ENCODE assay signal across 9 mouse cellular contexts in genomic region chr8:10760851-10761693, GRCm38 (mm10).
A peak's percentile ranks its signal among the peaks of the same experiment; 100 is the strongest.
DNase-seq lines count a peak whose midpoint lies in the region; ATAC-seq lines count a peak whose summit lies in the region.
"Had no signal": no experiment of that assay in that cellular context is flagged by ENCODE, and none has a peak within 500 bp of the region (broad histone marks: within the 10 kb centered on the region; RNA-seq: fewer than 3 reads in every experiment).

No protein-coding gene starts in this region.

- DNase-seq in cerebellum, adult 18-20 months = peak; percentile 42 to 52
- peak; percentile 81 for DNase-seq in embryonic facial prominence, embryonic 11.5 days (ENCODE audit: low spot score)
- DNase-seq in kidney, adult 18-20 months = peak; percentile 22
- peak; percentile 52 for DNase-seq in liver, embryonic 11.5 days (ENCODE audit: low spot score)

- 8% methylated on average over 17 of the region's 17 CpGs for WGBS in embryonic facial prominence, embryonic 11.5 days
- WGBS in heart, embryonic 11.5 days (ENCODE audit: insufficient replicate concordance) = 15% methylated on average over 17 of the region's 17 CpGs
- 33% methylated on average over 17 of the region's 17 CpGs for WGBS in liver, embryonic 11.5 days
- 3% methylated on average over 17 of the region's 17 CpGs for WGBS in neural tube, embryonic 13.5 days

- H3K27me3 ChIP-seq in embryonic facial prominence, embryonic 11.5 days (ENCODE audit: control insufficient read depth, insufficient read depth, low read length) = no peaks in the 10 kb centered on the region
- H3K27me3 ChIP-seq in heart, embryonic 11.5 days (ENCODE audit: control insufficient read depth, insufficient read depth, low read length) = no peaks in the 10 kb centered on the region
- H3K27me3 ChIP-seq in liver, embryonic 11.5 days (replicated peaks; ENCODE audit: control insufficient read depth, insufficient read depth, low read length) = no peaks in the 10 kb centered on the region
- H3K27me3 ChIP-seq in neural tube, embryonic 13.5 days = no peaks in the 10 kb centered on the region

- H3K9me3 ChIP-seq in embryonic facial prominence, embryonic 11.5 days (replicated peaks; ENCODE audit: control insufficient read depth, low read length) = no peaks in the 10 kb centered on the region
- no peaks in the 10 kb centered on the region for H3K9me3 ChIP-seq in heart, embryonic 11.5 days (replicated peaks; ENCODE audit: control insufficient read depth, low read length)
- no peaks in the 10 kb centered on the region for H3K9me3 ChIP-seq in liver, embryonic 11.5 days (ENCODE audit: control insufficient read depth, low read length)
- H3K9me3 ChIP-seq in neural tube, embryonic 13.5 days = no peaks in the 10 kb centered on the region

- H3K36me3 ChIP-seq in embryonic facial prominence, embryonic 11.5 days (replicated peaks; ENCODE audit: control insufficient read depth, insufficient read depth, low read depth, low read length) = no peaks in the 10 kb centered on the region
- no peaks in the 10 kb centered on the region for H3K36me3 ChIP-seq in heart, embryonic 11.5 days (ENCODE audit: control insufficient read depth, insufficient read depth, low read length)
- no peaks in the 10 kb centered on the region for H3K36me3 ChIP-seq in liver, embryonic 11.5 days (ENCODE audit: control insufficient read depth, insufficient read depth, low read length)
- H3K36me3 ChIP-seq in neural tube, embryonic 13.5 days = no peaks in the 10 kb centered on the region

- 0 out of 2 replicates have a peak overlapping the region, but pooled peaks have one; percentile 7 for H3K4me2 ChIP-seq in embryonic facial prominence, embryonic 11.5 days (ENCODE audit: low read depth, low read length)
- H3K4me2 ChIP-seq in heart, embryonic 11.5 days = peak overlapping the region; percentile 44
- H3K4me2 ChIP-seq in liver, embryonic 11.5 days = 0 out of 2 replicates have a peak overlapping the region, but pooled peaks have one; percentile 17
- peak overlapping the region; percentile 26 for H3K4me2 ChIP-seq in neural tube, embryonic 13.5 days

- no peak overlapping the region for H3K4me3 ChIP-seq in embryonic facial prominence, embryonic 11.5 days (ENCODE audit: low read depth, low read length)
- no peak overlapping the region for H3K4me3 ChIP-seq in heart, embryonic 11.5 days (ENCODE audit: low read depth, low read length)
- no peak overlapping the region for H3K4me3 ChIP-seq in liver, embryonic 11.5 days (ENCODE audit: low read depth, low read length)
- H3K4me3 ChIP-seq in neural tube, embryonic 13.5 days = no peak overlapping the region

- ATAC-seq in embryonic facial prominence, embryonic 11.5 days (replicated peaks; ENCODE audit: insufficient number of reproducible peaks, low FRiP score, low TSS enrichment, low read depth) = peak; percentile 96
- ATAC-seq in heart, embryonic 11.5 days (replicated peaks; ENCODE audit: insufficient number of reproducible peaks, low FRiP score, low TSS enrichment) = peak; percentile 73
- ATAC-seq in liver, embryonic 11.5 days (replicated peaks; ENCODE audit: low FRiP score) = peak; percentile 34; the same call in 1 of the 2 replicates
- ATAC-seq in neural tube, embryonic 13.5 days (ENCODE audit: low read depth) = peak; percentile 92
- no peak for ATAC-seq in megakaryocyte, adult 5-6 weeks (ENCODE audit: poor library complexity, severe bottlenecking)
- no peak for ATAC-seq in megakaryocyte-erythroid progenitor cell, adult 5-6 weeks (replicated peaks; ENCODE audit: low FRiP score, low TSS enrichment, poor library complexity, severe bottlenecking)

- peak overlapping the region; percentile 63 for H3K9ac ChIP-seq in embryonic facial prominence, embryonic 11.5 days (replicated peaks; ENCODE audit: low read length)
- peak overlapping the region; percentile 66 for H3K9ac ChIP-seq in heart, embryonic 11.5 days (ENCODE audit: low read depth, low read length)
- no peak overlapping the region; the same call in 1 of the 2 replicates for H3K9ac ChIP-seq in liver, embryonic 11.5 days (ENCODE audit: low read depth, low read length)
- H3K9ac ChIP-seq in neural tube, embryonic 13.5 days = peak overlapping the region; percentile 53; the same call in 1 of the 2 replicates

- H3K4me1 ChIP-seq in embryonic facial prominence, embryonic 11.5 days (ENCODE audit: control insufficient read depth, insufficient read depth, low read length) = peaks cover 5% of the 10 kb centered on the region; the same call in 1 of the 2 replicates
- peaks cover 18% of the 10 kb centered on the region for H3K4me1 ChIP-seq in heart, embryonic 11.5 days (ENCODE audit: control insufficient read depth, insufficient read depth, low read length)
- 0 out of 2 replicates have a peak, but pooled peaks cover 6% of the 10 kb centered on the region for H3K4me1 ChIP-seq in liver, embryonic 11.5 days (replicated peaks; ENCODE audit: control insufficient read depth, insufficient read depth, low read length)
- peaks cover 29% of the 10 kb centered on the region for H3K4me1 ChIP-seq in neural tube, embryonic 13.5 days (replicated peaks)

- peak overlapping the region; percentile 92 for H3K27ac ChIP-seq in embryonic facial prominence, embryonic 11.5 days (replicated peaks; ENCODE audit: low read depth, low read length)
- H3K27ac ChIP-seq in heart, embryonic 11.5 days (ENCODE audit: low read depth, low read length) = peak overlapping the region; percentile 87
- H3K27ac ChIP-seq in liver, embryonic 11.5 days (ENCODE audit: low read depth, low read length) = peak overlapping the region; percentile 72; the same call in 1 of the 2 replicates
- H3K27ac ChIP-seq in neural tube, embryonic 13.5 days (replicated peaks) = peak overlapping the region; percentile 85
- H3K27ac ChIP-seq: macrophage had no signal

Comparison
In these comparisons a context has a peak if more than half of its experiments do, and no peak if none do; other contexts are left out.
1. DNase-seq: peak in every context shown above with its lines; median percentile 81 in embryonic facial prominence, embryonic 11.5 days; 52 in liver, embryonic 11.5 days; 47 in cerebellum, adult 18-20 months; 22 in kidney, adult 18-20 months.
2. ATAC-seq: peak in embryonic facial prominence, embryonic 11.5 days (single experiment), heart, embryonic 11.5 days (single experiment), liver, embryonic 11.5 days (single experiment) and neural tube, embryonic 13.5 days (single experiment); none in megakaryocyte, adult 5-6 weeks (single experiment) and megakaryocyte-erythroid progenitor cell, adult 5-6 weeks (single experiment).
3. Peak in every context shown above with its lines, with median percentiles within 50 percentile points of each other: H3K27ac ChIP-seq and H3K4me2 ChIP-seq.